In the genomic region with DNA sequence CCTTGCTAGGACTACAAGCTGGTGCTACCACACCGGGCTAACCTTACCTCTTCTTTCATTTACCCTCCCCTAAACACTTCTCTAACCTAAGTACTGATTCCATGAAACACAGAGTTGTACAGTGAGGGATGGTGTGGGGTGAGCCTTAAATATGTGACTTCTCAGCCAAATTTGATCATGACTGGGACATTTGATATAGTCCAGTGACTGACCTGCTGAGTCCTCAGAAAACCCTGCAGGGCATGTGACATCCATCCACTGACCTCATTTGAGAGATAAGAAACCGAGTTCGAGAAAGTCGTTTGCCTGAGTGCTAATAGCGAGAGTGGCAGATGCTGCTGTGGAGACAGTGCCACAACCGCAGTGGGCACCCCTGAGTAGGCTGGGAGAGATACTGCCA, we compare ENCODE assay signal across 23 mouse cellular contexts. TPM values are rescaled to one million over a fixed set of nuclear protein-coding genes. Genes with fewer than 3 reads are reported as not detected.
"Had no signal": no experiment of that assay in that cellular context is flagged by ENCODE, and none has a peak within 500 bp of the region (broad histone marks: within the 10 kb centered on the region; RNA-seq: fewer than 3 reads in every experiment).

No protein-coding gene starts in this region.

- H3K4me3 ChIP-seq: limb, embryonic 15.5 days; liver, embryonic 12.5 days; megakaryocyte, embryonic 14.5 days; midbrain, embryonic 15.5 days; neural tube, embryonic 12.5 days had no signal

- H3K4me1 ChIP-seq: limb, embryonic 15.5 days; liver, embryonic 12.5 days; midbrain, embryonic 15.5 days; neural tube, embryonic 12.5 days had no signal

- DNase-seq: kidney, postnatal 36 days; layer of hippocampus, adult 9-11 months; layer of hippocampus, postnatal 36 days; lung, embryonic 14.5 days; right cerebral cortex, postnatal 4 days; spleen, adult 18-20 months; thymus, adult 18-20 months; thymus, postnatal 25 days had no signal

- H3K36me3 ChIP-seq: limb, embryonic 15.5 days; liver, embryonic 12.5 days; midbrain, embryonic 15.5 days; neural tube, embryonic 12.5 days had no signal

- H3K9me3 ChIP-seq: limb, embryonic 15.5 days; liver, embryonic 12.5 days; megakaryocyte, embryonic 14.5 days; midbrain, embryonic 15.5 days; neural tube, embryonic 12.5 days had no signal

- H3K9ac ChIP-seq: limb, embryonic 15.5 days; liver, embryonic 12.5 days; lung, embryonic 14.5 days; midbrain, embryonic 15.5 days; neural tube, embryonic 12.5 days had no signal

- H3K4me2 ChIP-seq: limb, embryonic 15.5 days; liver, embryonic 12.5 days; lung, embryonic 14.5 days; midbrain, embryonic 11.5 days; midbrain, embryonic 15.5 days; neural tube, embryonic 12.5 days had no signal

- H3K27me3 ChIP-seq: limb, embryonic 15.5 days; liver, embryonic 12.5 days; megakaryocyte, embryonic 14.5 days; midbrain, embryonic 15.5 days; neural tube, embryonic 12.5 days had no signal

- ATAC-seq: liver, embryonic 12.5 days; midbrain, embryonic 15.5 days had no signal

- H3K27ac ChIP-seq: kidney, postnatal 0 days; limb, embryonic 15.5 days; liver, embryonic 12.5 days; macrophage; midbrain, embryonic 15.5 days; neural tube, embryonic 12.5 days had no signal

RNA-seq across cellular contexts. Expression of gene 4930455H04Rik, which starts 53.7 kb away (rescaled TPM):
- total RNA-seq: layer of hippocampus, adult 18-20 months; layer of hippocampus, postnatal 36 days; left cerebral cortex, adult 8-10 months; left cerebral cortex, postnatal 25 days; monocyte, adult 5-6 weeks; neutrophil, adult 5-6 weeks had no signal
- polyA plus RNA-seq: kidney, postnatal 0 days; limb, embryonic 15.5 days; liver, embryonic 12.5 days; liver, embryonic 16.5 days; lung, embryonic 14.5 days; macrophage; midbrain, embryonic 11.5 days; midbrain, embryonic 15.5 days; neural tube, embryonic 12.5 days; stomach, embryonic 14.5 days had no signal

RNA-seq across cellular contexts. Expression of gene Palmd, which starts 54.4 kb away (rescaled TPM):
- total RNA-seq: monocyte, adult 5-6 weeks; neutrophil, adult 5-6 weeks had no signal
- polyA plus RNA-seq: macrophage had no signal
